Mouse (Mus musculus) embryonic stem cell, embryonic (primary cell): ENCODE measurements around the gene Kirrel.

ENCODE experiments used
- CTCF ChIA-PET, 4 experiments: fragments of 300-600 bp in 2 of 4; fragments of 350-600 bp in 2 of 4; sonication (Branson Sonifier 250); formaldehyde crosslinking; loops; one replicate each; lab custom pipeline; 2022; ENCODE audit warnings: inconsistent platforms in 2 of 4; lab: Charles Lee
- POLR2A ChIA-PET, 4 experiments: fragments of 300-600 bp in 2 of 4; fragments of 350-600 bp in 2 of 4; sonication (Branson Sonifier 250); formaldehyde crosslinking; loops; one replicate each; lab custom pipeline; 2022; ENCODE audit warnings: antibody characterized with exemption in 4 of 4, inconsistent platforms in 1 of 4; lab: Charles Lee

The Kirrel gene

DNA sequence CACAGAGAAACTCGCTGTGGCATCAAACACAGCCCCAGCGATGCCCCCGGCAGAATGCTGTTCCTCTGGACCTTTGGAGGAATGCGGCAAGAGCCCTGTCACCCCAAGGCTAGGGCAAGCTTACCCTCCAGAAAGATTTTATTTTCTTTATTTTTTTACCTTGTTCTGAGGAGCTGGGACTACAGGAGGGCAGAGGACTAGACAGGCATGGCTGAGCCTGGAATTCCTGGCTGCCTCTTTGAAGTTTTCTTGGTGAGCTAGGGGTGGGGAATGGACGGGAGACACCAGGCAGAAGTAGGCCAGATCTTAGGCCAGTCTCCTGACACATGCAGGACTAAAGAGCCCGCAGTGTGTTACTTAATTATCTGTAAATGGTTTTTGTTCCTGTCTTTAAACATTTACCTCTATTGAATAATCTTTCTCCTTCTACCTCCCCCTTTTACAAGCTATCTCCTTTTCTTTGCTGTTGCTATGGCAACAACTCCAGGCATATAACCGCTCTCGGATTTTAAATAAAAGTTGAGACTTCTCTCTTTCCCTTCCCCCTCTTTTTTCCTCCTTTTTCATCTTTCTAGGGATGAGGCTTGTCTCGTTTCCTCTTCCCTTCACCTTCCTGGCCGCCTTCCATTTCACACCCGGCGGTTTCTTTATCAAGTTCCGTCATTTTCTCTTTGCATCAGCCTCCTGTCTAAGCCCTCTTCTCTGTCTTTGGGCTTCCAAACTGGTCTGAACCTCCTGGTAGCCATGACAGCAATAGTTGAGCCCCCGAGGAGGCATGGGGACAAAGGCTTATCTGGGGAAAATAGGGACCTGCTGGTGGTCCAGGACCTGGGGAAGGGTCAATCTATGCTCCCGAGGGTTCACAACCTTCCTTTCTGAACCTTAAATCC, 19.9 kb downstream of the Kirrel start:
- ChIA-PET CTCF (interaction anchor here in 1 of 4 experiments (1.2 kb wide), 1 partner anchor 21 kb away, joined by 3 read pairs; no protein-coding TSS in a partner anchor), POLR2A (interaction anchor here (0.6 to 13.3 kb wide), 17 partner anchors 9 to 117 kb away, joined by 3 to 248 read pairs (median 5); no protein-coding TSS in a partner anchor)

DNA sequence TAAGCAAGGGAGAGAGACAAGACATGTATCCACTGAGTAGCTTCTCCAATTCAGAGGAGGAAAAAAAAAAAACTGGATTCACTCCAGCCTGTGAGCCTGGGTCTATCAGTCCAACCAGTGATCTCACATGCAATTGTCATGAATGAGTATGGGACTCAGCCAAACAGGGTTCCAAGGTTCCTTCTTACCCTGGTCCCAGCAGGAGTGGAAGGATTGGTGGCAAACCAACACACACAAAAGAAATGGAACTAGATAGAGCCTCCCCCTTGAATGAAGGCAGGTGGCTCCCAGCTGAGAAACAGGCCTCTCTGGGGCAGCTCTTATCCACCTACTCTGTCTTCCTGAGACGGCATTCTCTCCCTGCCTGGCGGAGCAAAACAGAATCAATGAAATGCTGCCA, 21.5 kb downstream of the Kirrel start:
- ChIA-PET POLR2A (interaction anchor here (0.6 to 13.3 kb wide), 21 partner anchors 8 to 721 kb away, joined by 3 to 248 read pairs (median 6); partner anchors contain the start of gene Kirrel (in 1 of the 4)), CTCF (interaction anchor here in 1 of 4 experiments (0.7 kb wide), 1 partner anchor 1132 kb away, joined by 3 read pairs; no protein-coding TSS in a partner anchor)

DNA sequence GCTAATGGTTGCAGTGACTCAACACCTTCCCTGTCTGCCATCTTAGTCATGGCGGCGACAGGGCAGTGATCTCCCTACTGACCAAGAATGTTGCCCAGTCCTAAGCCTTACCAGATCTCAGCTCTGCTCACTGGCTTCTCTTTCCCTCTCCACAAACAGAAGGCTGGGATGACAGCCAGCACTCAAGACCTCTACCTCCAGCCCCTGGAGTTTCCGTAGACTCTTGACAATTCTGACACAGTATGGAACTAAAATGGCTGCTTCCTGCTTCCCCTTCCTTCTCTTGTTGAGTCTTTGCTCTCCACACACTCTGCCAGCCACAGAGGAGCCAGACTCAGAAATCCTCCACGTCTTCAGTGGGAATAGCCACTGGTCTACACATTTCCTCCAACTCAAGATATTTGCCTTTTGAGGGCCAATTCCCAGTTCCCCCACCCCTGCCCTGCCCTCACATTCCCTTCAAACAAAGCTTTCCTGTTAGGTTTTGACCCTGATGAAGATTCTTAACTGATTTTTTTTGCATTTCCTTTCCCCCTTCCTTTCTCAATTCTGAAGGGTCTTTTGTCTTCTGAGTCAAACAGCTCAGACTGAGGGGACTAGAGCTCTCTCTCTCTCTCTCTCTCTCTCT, 22.3 kb downstream of the Kirrel start:
- POLR2A ChIA-PET: interaction anchor here (0.6 to 13.3 kb wide), 35 partner anchors 7 to 474 kb away, joined by 3 to 248 read pairs (median 6); partner anchors contain the start of gene Kirrel (in 1 of the 4)
- CTCF ChIA-PET: interaction anchor here in 1 of 4 experiments (0.7 kb wide), 1 partner anchor 1133 kb away, joined by 3 read pairs; no protein-coding TSS in a partner anchor

DNA sequence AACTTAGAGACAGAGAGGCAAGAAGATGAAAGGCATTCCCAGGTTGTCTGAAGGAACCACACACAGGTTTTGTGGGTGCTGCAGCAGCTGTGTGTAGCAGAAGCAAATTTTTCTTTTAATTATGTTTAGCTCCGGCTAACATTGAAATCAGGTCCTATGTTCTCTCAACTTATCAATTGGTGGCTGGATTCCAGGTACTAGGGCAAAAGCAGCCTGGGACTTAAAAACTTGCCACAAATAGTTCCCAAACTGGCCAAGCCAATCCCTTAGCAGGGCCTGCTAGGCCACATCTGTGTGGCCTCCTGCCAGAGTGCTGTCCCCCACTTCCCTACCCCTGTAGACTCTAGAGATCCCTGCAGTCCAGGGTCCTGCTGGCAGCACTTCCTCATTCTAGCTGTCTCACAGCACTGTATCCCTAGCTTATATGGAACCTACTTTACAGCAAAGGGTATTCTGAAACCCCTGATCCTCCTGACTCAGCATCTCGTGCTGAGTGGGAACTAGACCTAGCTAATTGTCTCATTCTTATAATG, 23.2 kb downstream of the Kirrel start:
- POLR2A ChIA-PET: interaction anchor here (0.5 to 13.3 kb wide), 38 partner anchors 8 to 393 kb away, joined by 3 to 248 read pairs (median 6); partner anchors contain the start of genes Dclk2 (in 1 of the 4) and Kirrel (in 1 of the 4)
- CTCF ChIA-PET: interaction anchor here in 1 of 4 experiments (1.4 to 2.3 kb wide), 2 partner anchors 18 to 24 kb away, joined by 4 to 6 read pairs; no protein-coding TSS in a partner anchor

DNA sequence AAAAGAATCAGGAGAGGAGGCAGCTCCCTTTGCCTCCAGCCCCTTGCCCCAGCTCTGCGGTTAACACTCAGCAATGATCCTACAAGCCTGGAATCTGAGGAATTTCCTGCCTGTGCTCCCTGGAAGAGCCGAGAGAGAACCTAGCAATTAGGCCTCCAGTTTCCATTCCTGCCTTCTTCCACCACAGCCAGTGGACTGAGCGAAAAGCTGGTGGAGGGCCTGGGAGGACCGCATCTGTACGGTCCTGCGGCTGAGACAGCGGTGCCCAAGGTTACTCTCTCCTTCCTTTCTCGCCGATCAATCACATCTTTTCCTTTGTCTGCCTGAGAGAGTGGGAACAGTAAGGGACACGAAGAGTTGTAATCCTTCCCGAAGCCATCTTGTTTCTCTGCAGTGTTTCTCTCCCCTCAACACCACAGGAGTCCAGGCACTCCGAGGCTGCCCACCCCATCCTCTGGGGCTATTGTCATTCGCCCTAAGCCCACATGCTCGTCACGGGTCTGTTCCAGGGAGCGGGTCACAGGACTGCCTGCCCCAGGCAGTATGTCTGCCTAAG, 23.8 kb downstream of the Kirrel start:
- ChIA-PET POLR2A (interaction anchor here (0.5 to 13.3 kb wide), 54 partner anchors 7 to 647 kb away, joined by 3 to 248 read pairs (median 5); partner anchors contain the start of genes Dclk2 (in 1 of the 4) and Kirrel (in 1 of the 4)), CTCF (interaction anchor here in 2 of 4 experiments (1.2 to 2.3 kb wide), 5 partner anchors 8 to 61 kb away, joined by 3 to 6 read pairs (median 4); no protein-coding TSS in a partner anchor)

DNA sequence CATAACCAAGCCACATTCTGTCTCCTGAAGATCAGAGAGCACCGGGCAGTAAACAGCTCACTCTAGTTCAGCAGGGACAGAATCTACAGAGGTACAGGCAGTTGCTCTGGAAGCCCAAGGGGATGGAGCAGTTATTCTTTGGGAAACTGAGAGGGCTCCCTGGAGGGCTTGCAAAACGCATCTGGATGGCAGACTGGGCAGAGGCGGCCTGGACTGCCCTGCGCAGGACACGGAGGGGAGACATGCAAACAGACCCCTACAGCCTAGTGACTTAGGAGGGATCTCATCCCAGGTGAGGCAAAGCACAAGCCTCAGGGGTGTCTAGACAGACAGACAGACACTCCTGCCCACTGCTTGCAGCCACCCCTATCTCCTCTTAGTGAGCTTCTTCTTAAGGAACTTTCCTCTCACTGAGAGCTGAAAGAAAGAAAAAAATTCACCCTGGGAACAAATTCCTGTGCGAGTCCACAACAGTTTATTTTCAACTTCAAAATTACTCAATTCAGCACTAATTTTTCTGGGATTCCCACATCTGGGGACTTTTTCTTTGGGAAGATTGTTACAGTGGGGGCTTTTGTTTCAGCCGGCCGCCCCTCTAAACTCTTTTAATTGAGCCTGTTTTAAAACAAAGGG, 24.4 kb downstream of the Kirrel start:
- CTCF ChIA-PET: interaction anchor here in 2 of 4 experiments (0.6 to 2.3 kb wide), 6 partner anchors 9 to 60 kb away, joined by 3 to 6 read pairs (median 4); no protein-coding TSS in a partner anchor
- POLR2A ChIA-PET: interaction anchor here (0.6 to 13.3 kb wide), 54 partner anchors 9 to 1426 kb away, joined by 3 to 248 read pairs (median 5); partner anchors contain the start of gene Kirrel (in 1 of the 4)

DNA sequence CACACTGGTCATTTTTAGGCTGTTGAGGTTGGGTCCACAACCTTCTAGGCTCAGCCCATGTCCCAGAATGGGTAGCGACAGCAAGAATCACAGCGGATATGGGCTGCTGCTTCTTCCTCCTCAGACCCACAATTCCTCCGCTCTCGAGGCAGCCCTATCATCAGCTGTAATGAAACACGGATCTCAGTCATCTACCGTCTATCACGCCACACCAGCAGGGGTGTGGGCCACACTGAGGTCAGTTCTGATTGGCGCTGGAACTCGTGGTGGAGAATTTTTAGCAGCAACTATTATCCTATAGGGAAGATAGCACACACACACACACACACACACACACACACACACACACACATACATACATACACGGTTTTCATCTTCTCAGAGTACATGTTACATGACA, 25.1 kb downstream of the Kirrel start:
- POLR2A ChIA-PET: interaction anchor here (0.6 to 13.3 kb wide), 31 partner anchors 8 to 540 kb away, joined by 3 to 248 read pairs (median 9); partner anchors contain the start of gene Kirrel (in 1 of the 4)
- CTCF ChIA-PET: interaction anchor here in 2 of 4 experiments (1.2 to 2.3 kb wide), 3 partner anchors 26 to 60 kb away, joined by 3 to 6 read pairs (median 5); no protein-coding TSS in a partner anchor

DNA sequence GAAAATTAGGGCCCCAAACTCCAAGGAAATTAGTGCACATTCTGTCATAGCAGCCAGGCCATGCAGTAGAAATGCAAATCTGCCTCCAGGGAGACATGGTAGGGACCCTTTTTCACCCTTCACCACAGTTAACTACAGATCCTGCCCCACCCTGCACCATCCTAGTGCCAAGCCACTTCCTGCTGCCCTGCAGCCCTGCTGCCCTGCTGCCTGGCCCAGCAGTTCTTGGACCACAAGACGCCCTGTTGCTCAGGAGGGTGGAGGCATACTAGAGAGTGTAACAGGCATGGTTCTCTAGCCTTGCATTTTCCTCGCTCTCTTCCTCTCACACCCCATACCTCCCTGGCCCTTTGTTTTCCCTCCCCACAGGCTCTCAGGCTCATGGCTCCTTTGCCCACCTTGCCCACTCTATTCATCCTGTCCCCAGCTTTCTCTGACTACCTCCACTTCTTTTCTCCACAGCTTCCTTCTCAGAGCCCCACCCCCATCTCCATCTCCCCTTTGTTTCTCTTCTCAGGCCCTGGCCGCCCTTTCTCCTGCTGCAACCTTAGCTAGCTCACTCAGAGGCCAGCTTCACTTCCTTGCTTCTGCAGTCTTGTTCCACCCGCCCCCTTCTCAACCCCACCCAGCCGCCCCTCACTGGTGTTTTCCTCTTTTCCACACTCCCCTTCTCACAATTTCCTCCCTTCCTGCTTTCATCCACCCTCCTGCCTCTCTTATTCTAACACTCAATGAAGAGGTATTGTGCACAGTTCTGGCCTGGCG, 29.9 kb downstream of the Kirrel start:
- ChIA-PET CTCF (interaction anchor here in 1 of 4 experiments (0.6 kb wide), 1 partner anchor 13 kb away, joined by 11 read pairs; no protein-coding TSS in a partner anchor), POLR2A (interaction anchor here in 3 of 4 experiments (0.7 to 3.5 kb wide), 17 partner anchors 8 to 50 kb away, joined by 3 to 14 read pairs (median 4); no protein-coding TSS in a partner anchor)

DNA sequence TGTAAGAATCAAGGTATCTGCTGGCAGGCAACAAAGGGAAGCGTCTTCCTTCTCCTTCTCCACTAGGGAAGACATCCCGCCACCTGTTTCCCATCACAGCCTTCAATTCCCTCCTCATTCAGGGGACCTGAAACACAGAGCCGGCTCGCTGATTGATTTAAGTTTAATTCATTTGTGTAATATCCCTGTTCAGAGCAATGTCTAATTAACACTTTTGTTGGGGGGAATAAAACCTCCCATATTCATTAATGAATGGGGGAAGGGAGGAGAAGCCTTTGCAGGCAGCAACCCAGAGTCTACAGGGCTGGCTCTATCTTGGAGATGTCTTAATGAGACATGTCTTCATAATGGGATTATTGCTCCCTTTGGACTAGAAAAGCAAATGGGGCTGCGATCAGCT, 34.3 kb downstream of the Kirrel start:
- ChIA-PET POLR2A (interaction anchor here in 2 of 4 experiments (0.6 to 2.3 kb wide), 2 partner anchors 10 to 11 kb away, joined by 3 to 20 read pairs; no protein-coding TSS in a partner anchor), CTCF (no interaction called here)

DNA sequence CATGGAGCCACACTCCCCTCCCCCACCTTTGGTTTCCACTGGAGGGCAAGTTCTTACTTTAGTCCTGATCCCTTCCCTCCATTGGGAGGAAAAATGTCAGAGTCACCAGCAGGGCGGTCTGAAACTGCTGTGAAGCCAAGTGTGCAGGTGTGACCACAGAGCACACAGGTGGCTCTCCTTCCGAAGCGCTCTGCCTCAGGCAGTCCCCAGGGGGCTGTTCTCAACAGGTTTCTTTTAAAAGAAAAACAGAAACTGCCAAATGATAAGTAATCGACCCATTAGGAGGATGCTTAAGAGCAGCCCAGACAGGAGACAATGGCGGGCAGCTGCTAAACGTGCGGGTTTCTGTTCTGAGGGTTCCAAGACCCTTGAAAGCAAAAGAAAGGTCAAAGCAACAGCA, 37.8 kb downstream of the Kirrel start:
- POLR2A ChIA-PET: interaction anchor here in 3 of 4 experiments (0.6 to 12.8 kb wide), 10 partner anchors 14 to 58 kb away, joined by 3 to 208 read pairs (median 4); no protein-coding TSS in a partner anchor
- CTCF ChIA-PET: interaction anchor here in 1 of 4 experiments (1.2 kb wide), 1 partner anchor 39 kb away, joined by 3 read pairs; no protein-coding TSS in a partner anchor

DNA sequence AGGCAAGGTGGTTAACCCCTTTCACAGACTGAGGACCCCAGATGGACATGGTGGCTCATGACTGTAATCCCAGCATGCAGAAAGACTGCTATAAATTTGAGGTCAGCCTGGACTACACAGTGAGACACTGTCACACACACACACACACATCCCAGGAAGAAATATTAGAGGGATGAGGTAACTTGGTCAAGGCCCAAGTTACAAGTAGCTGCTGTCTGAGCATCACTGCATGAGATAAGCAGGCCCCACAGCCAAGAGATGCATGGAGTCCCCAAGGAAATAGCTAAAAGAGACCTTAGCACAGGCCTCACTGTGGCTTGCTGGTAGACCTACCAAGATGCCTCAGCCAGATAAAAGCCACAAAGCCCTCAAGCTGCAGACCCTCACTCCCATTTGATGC, 39.6 kb downstream of the Kirrel start:
- POLR2A ChIA-PET: interaction anchor here in 3 of 4 experiments (1.4 to 12.8 kb wide), 5 partner anchors 15 to 38 kb away, joined by 4 to 208 read pairs (median 5); no protein-coding TSS in a partner anchor
- CTCF ChIA-PET: no interaction called here

DNA sequence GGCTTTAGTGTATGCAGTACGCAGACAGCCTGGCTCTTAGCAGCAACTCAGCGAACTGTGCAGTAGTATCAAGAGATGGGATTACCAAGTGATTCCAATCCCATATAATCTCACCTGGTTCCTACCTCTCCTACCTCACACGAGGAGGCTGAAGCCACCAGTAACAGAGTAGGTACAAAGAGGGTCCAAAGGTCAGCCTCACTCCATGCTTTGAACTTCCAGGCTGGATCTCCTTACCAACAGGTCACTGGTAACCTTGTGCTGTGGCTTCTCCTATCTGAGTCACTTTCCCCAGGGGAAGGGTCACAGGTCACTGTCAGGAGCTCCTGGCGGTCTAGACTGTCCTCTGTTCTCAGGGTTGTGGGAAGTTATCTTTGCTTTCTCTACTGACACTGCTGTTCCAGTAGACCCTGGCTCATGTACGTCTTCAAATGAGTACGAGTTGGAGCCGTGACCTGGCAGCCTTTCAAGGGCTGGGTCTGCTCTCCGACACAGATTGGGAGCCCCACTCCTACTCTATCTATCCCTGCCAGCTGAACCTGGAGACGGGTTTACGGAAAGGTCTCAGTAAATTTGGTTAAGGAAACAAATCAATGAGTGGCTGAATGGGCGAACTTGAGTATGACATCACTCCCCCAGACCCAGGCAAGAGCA, 42.7 kb downstream of the Kirrel start:
- CTCF ChIA-PET: interaction anchor here in 3 of 4 experiments (0.7 to 1.4 kb wide), 3 partner anchors 42 to 79 kb away, joined by 3 read pairs; partner anchors contain the start of gene Kirrel (in 1 of the 3)

DNA sequence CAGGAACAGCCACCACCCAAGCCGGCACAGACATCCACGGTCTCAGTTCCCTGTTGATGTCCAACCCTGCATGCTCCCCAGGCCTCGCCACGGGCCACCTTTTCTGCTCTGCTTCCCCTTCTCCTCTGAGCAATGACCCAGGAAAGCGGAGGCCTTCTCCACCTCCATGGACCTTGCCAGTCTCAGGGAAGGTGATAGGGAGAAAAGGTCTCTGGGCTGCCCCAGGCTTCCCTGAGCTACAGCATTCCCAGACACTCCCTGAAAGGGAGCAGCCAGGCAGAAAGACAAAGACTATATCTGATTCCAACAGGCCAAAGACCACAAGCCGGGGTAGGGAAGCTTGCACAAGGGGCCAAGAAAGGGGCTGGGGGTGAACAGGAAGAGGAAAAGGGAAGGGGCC, 43.6 kb downstream of the Kirrel start:
- POLR2A ChIA-PET: interaction anchor here (0.6 to 12.8 kb wide), 20 partner anchors 9 to 283 kb away, joined by 3 to 208 read pairs (median 4); no protein-coding TSS in a partner anchor
- CTCF ChIA-PET: interaction anchor here in 1 of 4 experiments (1.4 kb wide), 1 partner anchor 41 kb away, joined by 3 read pairs; no protein-coding TSS in a partner anchor

More for the DNA sequence above, 42.7 kb downstream of the Kirrel start:
- POLR2A ChIA-PET: interaction anchor here (0.7 to 12.8 kb wide), 23 partner anchors 9 to 62 kb away, joined by 3 to 208 read pairs (median 6); no protein-coding TSS in a partner anchor

DNA sequence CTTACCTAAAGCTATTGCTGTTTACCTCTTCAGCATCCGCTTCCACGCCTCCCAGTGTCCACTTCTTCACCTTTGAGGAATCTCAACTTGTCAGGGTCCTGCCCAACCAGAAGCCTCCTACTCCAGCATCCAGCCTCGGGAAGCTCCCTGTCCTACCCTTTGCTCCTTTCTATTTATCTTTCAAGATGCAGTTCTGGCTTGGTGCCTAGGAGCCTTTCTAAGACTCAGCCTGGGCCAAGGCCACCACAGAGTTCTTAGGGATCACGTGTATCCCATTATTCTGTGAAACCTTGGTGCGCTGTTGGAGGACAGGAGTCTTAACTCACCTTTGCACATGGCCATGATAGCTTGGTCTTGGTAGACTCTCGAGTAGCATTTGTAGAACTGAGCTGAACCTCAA, 50.8 kb downstream of the Kirrel start:
- CTCF ChIA-PET: interaction anchor here in 1 of 4 experiments (1.3 kb wide), 1 partner anchor 52 kb away, joined by 4 read pairs; no protein-coding TSS in a partner anchor
- POLR2A ChIA-PET: interaction anchor here in 2 of 4 experiments (1.1 to 3.6 kb wide), 4 partner anchors 8 to 26 kb away, joined by 3 to 13 read pairs (median 5); no protein-coding TSS in a partner anchor

DNA sequence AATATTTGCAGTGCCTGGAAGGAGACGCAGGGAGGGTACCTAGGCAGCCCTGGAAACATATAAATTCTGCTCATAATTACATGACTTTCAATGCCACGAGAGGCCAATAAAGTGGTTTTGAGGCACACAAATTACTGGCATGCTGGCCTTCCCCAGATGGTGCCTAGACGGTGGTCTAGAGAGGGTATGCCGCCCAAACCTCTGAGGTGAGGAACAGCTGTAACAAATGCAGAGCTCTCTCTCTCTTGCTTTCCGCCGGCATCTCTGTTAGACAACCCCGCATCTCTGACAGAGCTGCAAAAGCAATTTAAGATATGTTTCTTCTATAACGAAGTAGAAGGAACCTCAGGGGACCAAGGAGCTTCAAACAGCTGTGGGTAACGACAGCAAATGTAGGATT, 56.3 kb downstream of the Kirrel start:
- ChIA-PET POLR2A (interaction anchor here in 3 of 4 experiments (0.5 to 1.6 kb wide), 12 partner anchors 12 to 237 kb away, joined by 3 to 5 read pairs (median 4); no protein-coding TSS in a partner anchor), CTCF (interaction anchor here in 3 of 4 experiments (0.8 to 1.0 kb wide), 3 partner anchors 36 to 85 kb away, joined by 3 to 4 read pairs (median 3); no protein-coding TSS in a partner anchor)
